Mouse (Mus musculus) thymus, adult 2 months (tissue): Measurements from ENCODE around the gene Inpp5a. TPM values are rescaled to one million over a fixed set of nuclear protein-coding genes. Genes with fewer than 3 reads are reported as not detected.

Experiments
- DNase-seq: peaks from one replicate; pipeline ENCODE4 v3.0.0; 2021
- H3K27ac ChIP-seq: fragments of 200-500 bp; 2 replicates; pipeline ENCODE4 v1.5.1; 2012; ENCODE audit warnings: low read length, control low read depth; ENCODE audit not compliant: control insufficient read depth, insufficient read depth
- H3K27me3 ChIP-seq: fragments of 200-500 bp; 2 replicates; pipeline ENCODE4 v1.6.1; 2012; ENCODE audit warnings: mild to moderate bottlenecking, low read length, moderate library complexity, mixed read lengths; ENCODE audit not compliant: control insufficient read depth, insufficient read depth
- H3K36me3 ChIP-seq: fragments of 200-500 bp; 2 replicates; pipeline ENCODE4 v1.6.1; 2012; ENCODE audit warnings: mild to moderate bottlenecking, low read length, moderate library complexity; ENCODE audit not compliant: control insufficient read depth, insufficient read depth
- H3K4me1 ChIP-seq: fragments of 200-500 bp; replicated peaks from 2 replicates; pipeline ENCODE4 v1.6.1; 2012; ENCODE audit warnings: low read length; ENCODE audit not compliant: control insufficient read depth, insufficient read depth
- H3K4me3 ChIP-seq: fragments of 200-500 bp; 2 replicates; pipeline ENCODE4 v1.5.1; 2012; ENCODE audit warnings: mild to moderate bottlenecking, low read length, control low read depth, moderate library complexity; ENCODE audit not compliant: control insufficient read depth, insufficient read depth
- CTCF ChIP-seq: fragments of 200-500 bp; IDR thresholded peaks from 2 replicates; pipeline ENCODE4 v1.5.1; 2012; ENCODE audit warnings: mild to moderate bottlenecking, control low read depth, low read length, moderate library complexity, borderline replicate concordance; ENCODE audit not compliant: control insufficient read depth, poor library complexity, insufficient read depth; ENCODE audit errors: extremely low read depth
- POLR2A ChIP-seq: fragments of 200-500 bp; IDR thresholded peaks from 2 replicates; pipeline ENCODE4 v1.6.1; 2012; ENCODE audit warnings: mild to moderate bottlenecking, low read length, control low read depth, moderate library complexity; ENCODE audit not compliant: control insufficient read depth, poor library complexity, insufficient read depth; ENCODE audit errors: extremely low read depth
- WGBS: fragments of 180-500 bp; shearing (Covaris S2); methylation state at CpG from one replicate; pipeline ENCODE4 v1.1.7; 2018; 5-methylcytosine and 5-hydroxymethylcytosine counted together
- polyA plus RNA-seq: library from polyadenylated mRNA; depleted of rRNA; stranded (reverse); fragments of >200 nt; gene quantifications from 2 replicates; pipeline ENCODE4 v1.2.3, GENCODE M21; 2012

Inpp5a gene
- polyA plus RNA-seq, 1 experiment, result 17.9 TPM

GRCm38 (mm10) chr7:139495791-139496190 is 106.9 kb downstream of the Inpp5a start:
- no peak for DNase-seq
- no peak overlapping the region for H3K4me3 ChIP-seq
- H3K27me3 ChIP-seq, result no peaks in the 10 kb centered on the region
- H3K36me3 ChIP-seq, result no peaks in the 10 kb centered on the region
- H3K27ac ChIP-seq, result no peak overlapping the region
- no peaks in the 10 kb centered on the region for H3K4me1 ChIP-seq
- no peak for TF ChIP-seq CTCF
- TF ChIP-seq POLR2A, result no peak
- WGBS, result 96% methylated on average over 6 of the region's 6 CpGs

DNA sequence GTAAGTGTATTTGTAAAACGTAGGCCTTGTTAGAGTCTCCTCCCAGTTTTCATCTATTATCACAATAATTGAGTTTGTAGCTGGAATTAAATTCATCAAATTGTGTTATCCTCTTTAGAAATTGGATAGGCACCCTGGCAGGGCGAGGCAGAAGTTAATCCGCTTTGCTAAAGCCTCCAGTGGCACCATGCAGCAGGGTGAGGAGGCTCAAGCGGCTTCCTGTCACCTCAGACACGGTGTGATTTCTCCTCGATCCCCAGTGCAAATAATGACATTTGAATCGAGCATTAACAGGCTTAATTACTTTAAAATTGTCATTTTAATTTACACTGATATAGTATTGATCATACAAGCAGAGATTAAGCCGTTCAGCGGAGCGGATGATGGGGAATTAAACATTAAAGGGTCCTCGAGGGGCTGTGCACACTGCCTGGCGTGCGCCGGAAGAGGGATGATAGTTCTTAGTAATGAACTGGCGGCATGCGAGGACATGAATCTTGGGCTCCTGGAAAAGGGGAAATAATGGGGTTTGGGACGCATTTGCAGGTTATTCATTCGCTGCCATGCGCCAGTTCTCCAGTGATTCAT is 109.2 kb downstream of the Inpp5a start:
- Histone ChIP-seq H3K27ac (no peak overlapping the region), H3K36me3 (no peaks in the 10 kb centered on the region), H3K4me3 (no peak overlapping the region), H3K4me1 (no peaks in the 10 kb centered on the region), H3K27me3 (no peaks in the 10 kb centered on the region)
- no peak for DNase-seq
- WGBS, result 95% methylated on average over 19 of the region's 19 CpGs
- TF ChIP-seq CTCF (no peak), POLR2A (no peak)

- Histone ChIP-seq H3K27me3 (no peaks in the 10 kb centered on the region), H3K4me1 (no peaks in the 10 kb centered on the region), H3K27ac (no peak overlapping the region), H3K4me3 (no peak overlapping the region), H3K36me3 (no peaks in the 10 kb centered on the region)
- DNase-seq, result no peak
- TF ChIP-seq CTCF, result no peak
- WGBS, result 91% methylated on average over 7 of the region's 7 CpGs
Measured at GRCm38 (mm10) chr7:139504064-139504463, 115.2 kb downstream of the Inpp5a start.

DNA sequence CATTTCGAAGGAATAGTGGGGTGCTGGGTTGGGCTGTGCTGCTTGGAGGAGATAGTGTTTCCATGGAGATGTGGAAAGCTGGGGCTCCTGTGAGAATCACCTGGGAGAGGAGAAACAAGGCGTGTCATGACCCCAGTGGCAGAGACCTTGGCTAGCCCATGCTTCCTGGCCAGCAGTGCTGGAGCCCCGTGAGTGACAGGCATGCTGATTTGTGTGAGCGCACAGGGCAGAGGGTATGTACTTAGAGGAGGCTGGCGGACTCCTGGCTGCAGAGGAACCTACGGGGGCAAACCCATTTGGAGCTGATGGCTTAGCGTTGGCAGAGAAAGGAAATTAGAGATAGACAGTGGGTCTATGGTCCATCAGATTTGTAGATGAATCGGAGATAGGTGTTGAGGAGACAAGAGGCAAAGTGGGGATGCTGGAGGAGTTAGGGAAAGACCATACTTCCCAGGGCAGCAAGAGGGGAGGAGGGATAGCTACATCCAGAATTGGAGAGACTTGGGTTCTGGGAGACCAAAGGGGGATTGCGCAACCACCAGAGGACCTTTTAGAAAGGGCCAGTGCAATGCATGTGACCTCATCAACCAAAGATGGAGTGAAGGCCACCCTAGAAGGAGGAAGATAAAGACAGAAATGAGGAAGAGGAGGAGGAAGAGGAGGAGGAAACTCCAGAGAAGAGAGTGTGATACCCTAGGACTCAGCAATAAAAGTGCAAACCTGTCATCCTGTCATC is 117.9 kb downstream of the Inpp5a start:
- Histone ChIP-seq H3K4me3 (no peak overlapping the region), H3K27ac (no peak overlapping the region), H3K4me1 (no peaks in the 10 kb centered on the region), H3K27me3 (no peaks in the 10 kb centered on the region), H3K36me3 (no peaks in the 10 kb centered on the region)
- no peak for DNase-seq
- WGBS, result 96% methylated on average over 9 of the region's 9 CpGs
- TF ChIP-seq CTCF (no peak), POLR2A (no peak)

GRCm38 (mm10) chr7:139508938-139509337 is 120.0 kb downstream of the Inpp5a start:
- H3K27ac ChIP-seq, result no peak overlapping the region
- no peaks in the 10 kb centered on the region for H3K36me3 ChIP-seq
- TF ChIP-seq CTCF, result no peak
- TF ChIP-seq POLR2A, result no peak
- H3K4me3 ChIP-seq, result no peak overlapping the region
- DNase-seq, result no peak
- 96% methylated on average over 4 of the region's 4 CpGs for WGBS
- H3K4me1 ChIP-seq, result no peaks in the 10 kb centered on the region
- H3K27me3 ChIP-seq, result no peaks in the 10 kb centered on the region

GRCm38 (mm10) chr7:139515959-139516660 is 127.2 kb downstream of the Inpp5a start:
- Histone ChIP-seq H3K4me3 (no peak overlapping the region), H3K36me3 (no peaks in the 10 kb centered on the region), H3K27ac (no peak overlapping the region), H3K27me3 (no peaks in the 10 kb centered on the region), H3K4me1 (no peaks in the 10 kb centered on the region)
- no peak for DNase-seq
- TF ChIP-seq POLR2A, result no peak
- TF ChIP-seq CTCF, result no peak
- WGBS, result 96% methylated on average over 13 of the region's 13 CpGs
